Mouse (Mus musculus): Measurements from ENCODE around the gene Pde4d.

DNA sequence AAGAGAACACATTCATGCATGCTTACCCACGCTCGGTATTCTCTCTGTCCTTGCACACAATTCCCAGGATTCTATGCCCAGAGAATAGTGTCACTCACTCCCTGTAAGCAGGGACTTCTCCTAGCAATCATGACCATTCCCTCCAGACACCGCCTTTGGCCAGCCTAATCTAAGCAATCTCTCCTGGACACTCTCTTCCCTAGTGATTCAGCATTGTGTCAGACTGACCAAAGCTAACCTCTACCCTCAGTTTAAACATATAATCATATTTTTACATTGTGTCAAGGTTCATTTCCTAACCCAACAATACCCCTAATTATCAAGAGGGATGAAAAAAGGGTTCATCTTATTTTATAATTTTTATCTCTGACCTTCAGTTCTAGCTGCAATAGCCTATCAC lies 1193.7 kb downstream of the Pde4d start:
- TF ChIP-seq CTCF (IDR thresholded peaks at IDR 0.05; ENCODE audit: control insufficient read depth, insufficient read depth, insufficient read length) (no peak), USF1 (IDR thresholded peaks at IDR 0.05; ENCODE audit: low read depth) (no peak), MAX (IDR thresholded peaks at IDR 0.05) (no peak), MYOG (IDR thresholded peaks at IDR 0.05; ENCODE audit: control insufficient read depth, extremely low read depth, insufficient read length) (no peak), CEBPB (IDR thresholded peaks at IDR 0.05; ENCODE audit: low read depth) (peak; percentile 3), MYOD1 (IDR thresholded peaks at IDR 0.05; ENCODE audit: control insufficient read depth, insufficient read length, low read depth) (peak; percentile 34), FOSL1 (IDR thresholded peaks at IDR 0.05; ENCODE audit: insufficient read depth, low read length, poor library complexity, severe bottlenecking) (peak; percentile 78)
